Mouse (Mus musculus) liver, adult 2 months (tissue): ENCODE results near the gene Dbn1. TPM values are rescaled to one million over a fixed set of nuclear protein-coding genes. Genes with fewer than 3 reads are reported as not detected.

Experiments used
- DNase-seq: peaks from one replicate; pipeline ENCODE4 v3.0.0-alpha.2; 2011; ENCODE audit warnings: low read depth, low spot score; ENCODE audit errors: extremely low read depth
- H3K27ac ChIP-seq: fragments of 200-500 bp; replicated peaks from 2 replicates; pipeline ENCODE4 v1.5.1; 2012; ENCODE audit warnings: low read depth, mild to moderate bottlenecking, control low read depth, inconsistent platforms, low read length; ENCODE audit not compliant: insufficient read depth
- H3K27me3 ChIP-seq: fragments of 200-500 bp; 2 replicates; pipeline ENCODE4 v1.6.1; 2012; ENCODE audit warnings: mild to moderate bottlenecking, moderate library complexity, low read length, inconsistent platforms; ENCODE audit not compliant: control insufficient read depth, insufficient read depth
- H3K36me3 ChIP-seq: fragments of 200-500 bp; 2 replicates; pipeline ENCODE4 v1.6.1; 2012; ENCODE audit warnings: low read length, inconsistent platforms; ENCODE audit not compliant: control insufficient read depth, insufficient read depth
- H3K4me1 ChIP-seq: fragments of 200-500 bp; 2 replicates; pipeline ENCODE4 v1.6.1; 2011; ENCODE audit warnings: low read length; ENCODE audit not compliant: control insufficient read depth, insufficient read depth
- H3K4me3 ChIP-seq: fragments of 200-500 bp; 2 replicates; pipeline ENCODE4 v1.5.1; 2011; ENCODE audit warnings: low read depth, mild to moderate bottlenecking, control low read depth, low read length, moderate library complexity; ENCODE audit not compliant: insufficient read depth
- H3K79me2 ChIP-seq: fragments of 200-500 bp; 2 replicates; pipeline ENCODE4 v1.6.1; 2012; ENCODE audit warnings: inconsistent platforms, mild to moderate bottlenecking, low read length, moderate library complexity; ENCODE audit not compliant: control insufficient read depth, insufficient read depth
- H3K9ac ChIP-seq: fragments of 200-500 bp; 2 replicates; pipeline ENCODE4 v1.6.1; 2012; ENCODE audit warnings: low read depth, mild to moderate bottlenecking, control low read depth, inconsistent platforms, low read length
- CTCF ChIP-seq: fragments of 200-500 bp; IDR thresholded peaks from 2 replicates; pipeline ENCODE4 v1.5.1; 2011; ENCODE audit warnings: low read depth, low read length, control low read depth
- POLR2A ChIP-seq: fragments of 200-500 bp; IDR thresholded peaks from 2 replicates; pipeline ENCODE4 v1.6.1; 2011; ENCODE audit warnings: low read length, control low read depth; ENCODE audit not compliant: insufficient read depth; ENCODE audit errors: extremely low read depth
- WGBS: fragments of 180-500 bp; shearing (Covaris S2); methylation state at CpG from one replicate; pipeline ENCODE4 v1.1.7; 2018; 5-methylcytosine and 5-hydroxymethylcytosine counted together
- polyA plus RNA-seq: library from polyadenylated mRNA; depleted of rRNA; stranded (reverse); fragments of >200 nt; gene quantifications from 2 replicates; pipeline ENCODE4 v1.2.3, GENCODE M21; 2012
- total RNA-seq: library from RNA; depleted of rRNA; stranded (reverse); fragments of >200 nt; gene quantifications from 2 replicates; pipeline ENCODE4 v1.2.3, GENCODE M21; 2014

The Dbn1 gene
- total and polyA plus RNA-seq, 2 experiments = 0.65 to 2.3 TPM

GRCm38 (mm10) chr13:55484520-55485088 lies 3.3 kb downstream of the Dbn1 start:
- no peak for TF ChIP-seq POLR2A
- no peak for TF ChIP-seq CTCF
- Histone ChIP-seq H3K4me3 (no peak overlapping the region), H3K79me2 (no peaks in the 10 kb centered on the region), H3K4me1 (no peaks in the 10 kb centered on the region; the same call in 1 of the 2 replicates), H3K27me3 (peaks cover 4% of the 10 kb centered on the region; the same call in 1 of the 2 replicates), H3K36me3 (no peaks in the 10 kb centered on the region), H3K27ac (no peak overlapping the region), H3K9ac (no peak overlapping the region)
- 61% methylated on average over 7 of the region's 7 CpGs for WGBS
- no peak for DNase-seq

- no peak overlapping the region for H3K27ac ChIP-seq
- WGBS = 70% methylated on average over 15 of the region's 15 CpGs
Measured at GRCm38 (mm10) chr13:55483593-55483992, 4.3 kb downstream of the Dbn1 start.

DNA sequence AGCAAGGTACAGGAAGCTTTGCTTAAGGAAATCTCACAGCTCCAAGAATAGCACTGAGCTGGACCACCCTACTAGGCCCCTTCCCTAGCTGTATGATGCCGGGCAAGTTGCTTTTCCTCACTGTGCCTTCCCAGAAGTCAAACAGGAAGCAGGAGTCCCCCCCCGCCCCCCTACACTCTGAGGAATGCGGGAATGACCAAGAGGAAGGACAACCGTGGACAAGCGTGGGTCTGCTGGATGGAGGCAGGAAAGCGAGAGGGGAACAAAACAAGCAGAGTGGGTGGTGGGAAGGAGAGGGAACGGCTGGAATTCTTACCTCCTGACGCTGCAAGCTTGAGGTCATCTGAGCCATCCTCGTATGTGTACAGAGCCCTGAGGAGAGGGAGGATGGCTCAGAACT lies 4.8 kb downstream of the Dbn1 start:
- no peaks in the 10 kb centered on the region for H3K79me2 ChIP-seq
- no peak overlapping the region for H3K4me3 ChIP-seq
- no peak for DNase-seq
- H3K4me1 ChIP-seq = no peaks in the 10 kb centered on the region; the same call in 1 of the 2 replicates
- H3K9ac ChIP-seq = no peak overlapping the region
- no peaks in the 10 kb centered on the region for H3K36me3 ChIP-seq
- 61% methylated on average over 9 of the region's 9 CpGs for WGBS
- H3K27ac ChIP-seq = peak overlapping the region; percentile 12; the same call in 1 of the 2 replicates
- peaks cover 4% of the 10 kb centered on the region; the same call in 1 of the 2 replicates for H3K27me3 ChIP-seq
- TF ChIP-seq POLR2A = no peak
- TF ChIP-seq CTCF = no peak

More at GRCm38 (mm10) chr13:55483593-55483992, 4.3 kb downstream of the Dbn1 start:
- H3K4me3 ChIP-seq = no peak overlapping the region
- H3K79me2 ChIP-seq = no peaks in the 10 kb centered on the region
- no peaks in the 10 kb centered on the region for H3K36me3 ChIP-seq
- H3K9ac ChIP-seq = no peak overlapping the region
- DNase-seq = no peak
- TF ChIP-seq CTCF = no peak
- no peak for TF ChIP-seq POLR2A
- peaks cover 4% of the 10 kb centered on the region; the same call in 1 of the 2 replicates for H3K27me3 ChIP-seq
- H3K4me1 ChIP-seq = no peaks in the 10 kb centered on the region; the same call in 1 of the 2 replicates

DNA sequence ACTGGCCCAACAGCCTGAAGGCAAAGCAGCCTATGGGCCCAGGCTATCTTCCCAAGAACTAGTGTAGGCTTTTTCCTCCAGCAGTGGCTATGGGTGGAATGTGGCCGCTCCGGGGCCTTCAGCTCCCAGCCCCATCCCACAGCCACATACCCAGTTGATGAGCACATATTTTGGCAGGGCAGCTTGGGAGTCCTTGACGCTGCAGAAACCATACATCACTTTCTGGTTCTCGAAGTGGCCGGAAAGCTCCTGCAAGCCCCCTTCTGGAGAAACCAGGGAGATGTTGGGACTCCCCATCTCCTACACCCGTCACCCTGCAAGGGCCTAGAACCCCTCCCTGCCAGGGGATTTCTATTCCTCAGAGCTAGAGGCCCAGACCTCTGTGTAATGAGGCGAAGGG lies 5.4 kb downstream of the Dbn1 start:
- Histone ChIP-seq H3K27me3 (peaks cover 4% of the 10 kb centered on the region; the same call in 1 of the 2 replicates), H3K27ac (peak overlapping the region; percentile 12; the same call in 1 of the 2 replicates)
- 85% methylated on average over 7 of the region's 7 CpGs for WGBS

GRCm38 (mm10) chr13:55479929-55480328 lies 8.0 kb downstream of the Dbn1 start:
- TF ChIP-seq POLR2A = no peak
- no peak for TF ChIP-seq CTCF
- H3K4me1 ChIP-seq = no peaks in the 10 kb centered on the region; the same call in 1 of the 2 replicates
- no peak for DNase-seq
- H3K36me3 ChIP-seq = no peaks in the 10 kb centered on the region
- H3K4me3 ChIP-seq = no peak overlapping the region
- H3K27me3 ChIP-seq = no peaks in the 10 kb centered on the region
- no peaks in the 10 kb centered on the region for H3K79me2 ChIP-seq
- no peak overlapping the region for H3K27ac ChIP-seq
- H3K9ac ChIP-seq = no peak overlapping the region

More for the DNA sequence above, 5.4 kb downstream of the Dbn1 start:
- Histone ChIP-seq H3K4me3 (no peak overlapping the region), H3K4me1 (no peaks in the 10 kb centered on the region; the same call in 1 of the 2 replicates), H3K79me2 (no peaks in the 10 kb centered on the region), H3K36me3 (no peaks in the 10 kb centered on the region), H3K9ac (peak overlapping the region; percentile 31; the same call in 1 of the 2 replicates)
- TF ChIP-seq CTCF = no peak
- TF ChIP-seq POLR2A = no peak
- no peak for DNase-seq

GRCm38 (mm10) chr13:55479008-55479407 lies 8.9 kb downstream of the Dbn1 start:
- Histone ChIP-seq H3K9ac (no peak overlapping the region), H3K27me3 (no peaks in the 10 kb centered on the region), H3K36me3 (no peaks in the 10 kb centered on the region), H3K4me3 (no peak overlapping the region), H3K79me2 (no peaks in the 10 kb centered on the region), H3K27ac (0 out of 2 replicates have a peak overlapping the region, but pooled peaks have one; percentile 17), H3K4me1 (no peaks in the 10 kb centered on the region; the same call in 1 of the 2 replicates)
- peak; percentile 37 for DNase-seq
- TF ChIP-seq CTCF (no peak), POLR2A (no peak)
- 59% methylated on average over 7 of the region's 7 CpGs for WGBS
